Mouse (Mus musculus) myocyte (in vitro differentiated cells): ENCODE measurements around the gene Il22ra1.

ENCODE experiments used
- CEBPB ChIP-seq: IDR thresholded peaks from 2 replicates; pipeline ENCODE4 v1.6.1; 2011; ENCODE audit warnings: mild to moderate bottlenecking, moderate library complexity; ENCODE audit not compliant: poor library complexity, insufficient read depth, severe bottlenecking
- E2F4 ChIP-seq: IDR thresholded peaks from one replicate; pipeline ENCODE4 v1.6.1; 2011; ENCODE audit warnings: mild to moderate bottlenecking, control low read depth, moderate library complexity; ENCODE audit not compliant: insufficient read depth
- MYOD1 ChIP-seq, 3 experiments: IDR thresholded peaks; one replicate each; pipeline ENCODE4 v1.6.1; 2011; ENCODE audit warnings: control low read depth in 2 of 3, low read depth in 2 of 3, mild to moderate bottlenecking in 2 of 3, moderate library complexity in 1 of 3; ENCODE audit not compliant: insufficient read length in 2 of 3, control insufficient read depth in 1 of 3
- POLR2A ChIP-seq: IDR thresholded peaks from one replicate; pipeline ENCODE4 v1.6.1; 2011; ENCODE audit warnings: low read depth, mild to moderate bottlenecking, control low read depth, moderate library complexity; ENCODE audit not compliant: insufficient read length
- POLR2AphosphoS2 ChIP-seq: IDR thresholded peaks from one replicate; pipeline ENCODE4 v1.6.1; 2011; ENCODE audit warnings: low read depth, control low read depth; ENCODE audit not compliant: insufficient read length
- TCF12 ChIP-seq: IDR thresholded peaks from one replicate; pipeline ENCODE4 v1.6.1; 2011; ENCODE audit warnings: mild to moderate bottlenecking, control low read depth; ENCODE audit not compliant: poor library complexity, insufficient read depth, severe bottlenecking
- USF1 ChIP-seq: IDR thresholded peaks from one replicate; pipeline ENCODE4 v1.6.1; 2011; ENCODE audit warnings: low read depth, mild to moderate bottlenecking, control low read depth, moderate library complexity

DNA sequence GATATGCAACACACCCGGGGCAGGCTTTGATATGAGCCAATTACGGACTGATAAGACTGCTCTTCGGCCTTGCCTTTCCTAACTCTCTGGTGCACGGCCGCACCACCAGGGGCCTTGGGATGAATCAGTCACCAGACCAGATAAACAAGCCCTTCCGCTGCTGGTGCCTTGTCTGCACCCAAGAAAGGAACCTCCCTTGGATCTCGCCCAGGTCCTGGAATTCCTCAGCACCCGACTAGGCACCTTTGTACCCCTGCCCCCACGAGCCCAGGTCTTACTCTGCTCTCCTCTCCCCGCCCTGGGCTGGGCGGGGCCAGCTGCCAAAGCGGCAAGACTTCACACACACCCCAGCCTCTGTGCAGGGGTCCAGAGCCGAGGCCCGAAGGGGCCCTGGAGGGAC is at the start of gene Il22ra1:
- TF ChIP-seq MYOD1 (IDR thresholded peaks at IDR 0.05; ENCODE audit: control insufficient read depth in 1 of 3, insufficient read length in 2 of 3, low read depth in 2 of 3): no peak
- no peak for TF ChIP-seq POLR2A
- TF ChIP-seq TCF12: no peak
- TF ChIP-seq USF1: no peak
- no peak for TF ChIP-seq CEBPB
- no peak for TF ChIP-seq E2F4
- no peak for TF ChIP-seq POLR2AphosphoS2
